Mouse (Mus musculus): ENCODE results near the gene Fhl2. TPM values are rescaled to one million over a fixed set of nuclear protein-coding genes. Genes with fewer than 3 reads are reported as not detected.

The Fhl2 gene
- polyA plus RNA-seq, 1 experiment from 2014 or later, result 228 TPM

Other genes starting within 250 kb of the Fhl2 start
- gene Gpr45, start 244.1 kb downstream of the Fhl2 start, polyA plus RNA-seq (2015; fragmentation: Nextera tagmentation; extraction: Ambion mirVana), result 1.9 and 2.6 TPM in 2 replicates
- gene Tgfbrap1, start 98.3 kb downstream of the Fhl2 start, polyA plus RNA-seq (2015; fragmentation: Nextera tagmentation; extraction: Ambion mirVana), result 6.2 and 7.0 TPM in 2 replicates
- 20.4 and 21.7 TPM in 2 replicates for gene AI597479, start 98.3 kb downstream of the Fhl2 start, polyA plus RNA-seq (2015; fragmentation: Nextera tagmentation; extraction: Ambion mirVana)
- 24.2 and 24.8 TPM in 2 replicates for gene Nck2, start 247.6 kb upstream of the Fhl2 start, polyA plus RNA-seq (2015; fragmentation: Nextera tagmentation; extraction: Ambion mirVana)

Measured in heart, embryonic 13.5 days (tissue).